Mouse (Mus musculus) naive thymus-derived CD4-positive, alpha-beta T cell, adult 5 months (primary cell): ENCODE results near the gene Baat. TPM values are rescaled to one million over a fixed set of nuclear protein-coding genes. Genes with fewer than 3 reads are reported as not detected.

Source experiments
- polyA plus RNA-seq: library from polyadenylated mRNA; unstranded; fragments of 100-300 nt; shearing (Covaris generic); gene quantifications from one replicate; pipeline ENCODE4 v1.2.1, GENCODE M21; 2017

The Baat gene
- not detected for polyA plus RNA-seq

GRCm38 (mm10) chr4:49506386-49506785, at the start of gene Baat:
TSS of gene Baat (minus strand) at chr4:49506557.

GRCm38 (mm10) chr4:49549383-49549782, 43.0 kb upstream of the Baat start, which contains the start of gene Aldob:
TSS of gene Aldob (minus strand) at chr4:49549546.

GRCm38 (mm10) chr4:49520572-49521340, 14.4 kb upstream of the Baat start, which contains the start of the genes Mrpl50 and Zfp189:
TSS of gene Mrpl50 (minus strand) at chr4:49521093.
TSS of gene Zfp189 (plus strand) at chr4:49521176.

GRCm38 (mm10) chr4:49473435-49474100, 32.8 kb downstream of the Baat start, which contains the start of gene Acnat1:
TSS of gene Acnat1 (minus strand) at chr4:49473912.

Other genes with a start within 250 kb of the Baat start
- gene Acnat2, start 98.4 kb downstream of the Baat start, polyA plus RNA-seq = not detected
- not detected for gene Acnat1, start 32.6 kb downstream of the Baat start, polyA plus RNA-seq
- gene Mrpl50, start 14.5 kb upstream of the Baat start, polyA plus RNA-seq = 22.7 TPM
- gene Zfp189, start 14.6 kb upstream of the Baat start, polyA plus RNA-seq = 3.0 TPM
- gene Aldob, start 43.0 kb upstream of the Baat start, polyA plus RNA-seq = not detected
- gene Tmem246, start 91.3 kb upstream of the Baat start, polyA plus RNA-seq = not detected
- gene Rnf20, start 125.4 kb upstream of the Baat start, polyA plus RNA-seq = 53.8 TPM
- not detected for gene Ppp3r2, start 175.5 kb upstream of the Baat start, polyA plus RNA-seq